Mouse (Mus musculus) midbrain, embryonic 16.5 days (tissue): ENCODE measurements around the gene Zfp189. TPM values are rescaled to one million over a fixed set of nuclear protein-coding genes. Genes with fewer than 3 reads are reported as not detected.
"Not testable (repeated sequence)": the region's sequence is repeated elsewhere in the genome, so short reads cannot be mapped to it uniquely, and the experiment has no call there.

Experiments used
- ATAC-seq: fragments of 200-750 bp; cut with Nextera tagmentation; 2 replicates; pipeline ENCODE4 v1.8.0; 2017; ENCODE audit warnings: moderate TSS enrichment
- H3K27ac ChIP-seq: fragments of 300-500 bp; sonication (generic); 2 replicates; pipeline ENCODE4 v1.5.1; 2014; ENCODE audit warnings: mild to moderate bottlenecking, low read length, mixed read lengths
- H3K27me3 ChIP-seq: fragments of 300-500 bp; sonication (generic); 2 replicates; pipeline ENCODE4 v1.6.1; 2014; ENCODE audit warnings: low read depth, low read length, mixed read lengths; ENCODE audit not compliant: control insufficient read depth, insufficient read depth
- H3K36me3 ChIP-seq: fragments of 300-500 bp; sonication (generic); 2 replicates; pipeline ENCODE4 v1.6.1; 2014; ENCODE audit warnings: mild to moderate bottlenecking, low read length, moderate library complexity, mixed read lengths; ENCODE audit not compliant: control insufficient read depth, insufficient read depth
- H3K4me1 ChIP-seq: fragments of 300-500 bp; sonication (generic); 2 replicates; pipeline ENCODE4 v1.6.1; 2014; ENCODE audit warnings: mild to moderate bottlenecking, low read length, mixed read lengths; ENCODE audit not compliant: control insufficient read depth, insufficient read depth
- H3K4me2 ChIP-seq: fragments of 300-500 bp; sonication (generic); 2 replicates; pipeline ENCODE4 v1.6.1; 2014; ENCODE audit warnings: mild to moderate bottlenecking, low read length, mixed read lengths
- H3K4me3 ChIP-seq: fragments of 300-500 bp; sonication (generic); 2 replicates; pipeline ENCODE4 v1.5.1; 2014; ENCODE audit warnings: low read depth, mild to moderate bottlenecking, low read length, moderate library complexity, mixed read lengths
- H3K9ac ChIP-seq: fragments of 300-500 bp; sonication (generic); 2 replicates; pipeline ENCODE4 v1.6.1; 2014; ENCODE audit warnings: low read depth, low read length, mixed read lengths
- H3K9me3 ChIP-seq: fragments of 300-500 bp; sonication (generic); replicated peaks from 2 replicates; pipeline ENCODE4 v1.6.1; 2014; ENCODE audit warnings: mild to moderate bottlenecking, low read length, mixed read lengths; ENCODE audit not compliant: control insufficient read depth, poor library complexity, severe bottlenecking
- WGBS: fragments of 180-500 bp; shearing (Covaris S2); extraction: QIAGEN DNeasy Blood & Tissue Kit; methylation state at CpG from one replicate; pipeline ENCODE4 v1.1.7; 2014; 5-methylcytosine and 5-hydroxymethylcytosine counted together
- polyA plus RNA-seq: library from polyadenylated mRNA; unstranded; fragments of >200 nt; fragmentation: Nextera tagmentation; extraction: Ambion mirVana; gene quantifications from 2 replicates; pipeline ENCODE4 v1.2.1, GENCODE M21; 2015

The Zfp189 gene
- polyA plus RNA-seq, 1 experiment from 2014 or later, result 13.0 TPM

DNA sequence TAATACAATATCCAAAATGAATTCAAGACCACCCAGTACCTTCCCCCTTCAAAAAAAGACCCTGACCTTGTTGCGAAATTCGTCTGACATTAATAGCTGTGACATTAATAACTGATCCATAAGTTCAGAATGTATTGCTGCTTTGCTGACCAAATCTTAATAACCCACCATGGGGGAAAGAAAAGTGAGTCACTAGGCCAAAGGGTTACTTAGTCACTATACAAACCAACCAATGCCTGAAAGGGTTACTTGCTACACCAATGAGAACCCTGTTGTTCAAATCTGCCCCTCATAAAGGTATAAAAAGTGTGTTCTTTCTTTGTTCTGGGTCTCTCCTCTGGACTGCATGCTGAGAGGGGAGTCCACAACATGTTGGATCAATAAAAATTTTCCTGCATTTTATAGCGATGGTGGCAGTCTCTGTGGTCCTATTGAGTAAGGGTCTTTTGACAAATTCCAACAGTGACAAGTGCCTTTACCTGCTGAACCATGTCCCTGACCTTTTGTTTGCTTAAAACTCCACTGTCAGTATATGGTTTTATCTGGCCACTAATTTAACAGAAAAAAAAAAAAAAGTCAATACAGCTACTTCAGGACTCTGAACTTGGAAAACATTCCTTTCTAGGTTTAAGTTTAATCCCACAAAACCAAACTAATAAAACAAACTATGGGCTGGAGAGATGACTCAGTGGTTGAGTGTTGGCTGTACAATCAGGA lies 34.9 kb upstream of the Zfp189 start:
- WGBS, result 79% methylated on average over 3 of the region's 3 CpGs
- not testable (repeated sequence) for H3K27ac ChIP-seq, H3K4me2 ChIP-seq, H3K4me3 ChIP-seq, H3K27me3 ChIP-seq, H3K9ac ChIP-seq, ATAC-seq, H3K4me1 ChIP-seq, H3K36me3 ChIP-seq, H3K9me3 ChIP-seq

- no peak overlapping the region for H3K9ac ChIP-seq
- ATAC-seq, result no peak
- no peaks in the 10 kb centered on the region for H3K36me3 ChIP-seq
- no peaks in the 10 kb centered on the region for H3K4me1 ChIP-seq
- no peak overlapping the region for H3K4me3 ChIP-seq
- 96% methylated on average over 1 of the region's 1 CpGs for WGBS
- no peaks in the 10 kb centered on the region for H3K27me3 ChIP-seq
- H3K9me3 ChIP-seq, result no peaks in the 10 kb centered on the region
- no peak overlapping the region for H3K4me2 ChIP-seq
- H3K27ac ChIP-seq, result no peak overlapping the region
These were observed 17.4 kb upstream of the Zfp189 start for GRCm38 (mm10) chr4:49503563-49503962.

DNA sequence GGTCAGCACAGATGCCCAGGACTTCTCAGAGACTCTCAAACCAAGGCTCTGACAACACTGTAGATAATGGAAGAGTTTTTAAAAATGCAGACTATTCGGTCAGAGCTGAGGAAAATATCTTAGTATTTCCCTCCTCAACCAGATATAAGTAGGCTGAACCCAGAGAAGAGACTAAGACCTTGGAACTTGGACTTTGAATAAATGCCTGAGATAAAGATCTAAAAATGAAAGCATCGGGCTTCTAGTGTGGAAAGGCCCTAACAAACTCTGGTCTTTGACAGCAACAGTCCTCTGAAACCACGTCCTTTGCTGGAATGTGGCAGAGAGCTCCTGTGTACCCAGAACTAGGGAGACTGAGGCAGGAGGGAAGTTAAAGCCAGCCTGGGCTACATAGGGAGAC lies 14.6 kb upstream of the Zfp189 start, which contains the start of gene Baat:
TSS of gene Baat (minus strand) at position 172 of the 400 bp plus-strand sequence.
- H3K4me1 ChIP-seq, result no peaks in the 10 kb centered on the region
- no peak for ATAC-seq
- no peaks in the 10 kb centered on the region for H3K9me3 ChIP-seq
- H3K27ac ChIP-seq, result no peak within 1 kb of the TSS
- no peak within 1 kb of the TSS for H3K4me3 ChIP-seq
- 88% methylated on average over 3 of the region's 3 CpGs for WGBS
- no peaks in the 10 kb centered on the region for H3K36me3 ChIP-seq
- H3K27me3 ChIP-seq, result no peaks in the 10 kb centered on the region
- no peak within 1 kb of the TSS for H3K4me2 ChIP-seq
- no peak within 1 kb of the TSS for H3K9ac ChIP-seq

- Histone ChIP-seq H3K9me3 (no peaks in the 10 kb centered on the region), H3K27ac (no peak overlapping the region), H3K4me3 (no peak overlapping the region), H3K36me3 (peaks cover 14% of the 10 kb centered on the region), H3K27me3 (no peaks in the 10 kb centered on the region), H3K4me2 (no peak overlapping the region), H3K9ac (no peak overlapping the region), H3K4me1 (no peaks in the 10 kb centered on the region)
- no peak for ATAC-seq
- 95% methylated on average over 2 of the region's 2 CpGs for WGBS
These were observed 11.8 kb upstream of the Zfp189 start for GRCm38 (mm10) chr4:49509183-49509582.

- not testable (repeated sequence) for H3K4me1 ChIP-seq, H3K4me3 ChIP-seq, ATAC-seq, H3K4me2 ChIP-seq, H3K9ac ChIP-seq, H3K27ac ChIP-seq, H3K27me3 ChIP-seq, H3K9me3 ChIP-seq
- 100% methylated on average over 1 of the region's 1 CpGs for WGBS
- H3K36me3 ChIP-seq, result peaks cover 14% of the 10 kb centered on the region
These were observed 10.6 kb upstream of the Zfp189 start for GRCm38 (mm10) chr4:49510236-49510835.

GRCm38 (mm10) chr4:49512636-49513035 lies 8.3 kb upstream of the Zfp189 start:
- H3K27ac ChIP-seq, result no peak overlapping the region
- H3K4me1 ChIP-seq, result no peaks in the 10 kb centered on the region
- no peaks in the 10 kb centered on the region for H3K9me3 ChIP-seq
- no peak overlapping the region for H3K4me3 ChIP-seq
- no peaks in the 10 kb centered on the region for H3K27me3 ChIP-seq
- no peak overlapping the region for H3K4me2 ChIP-seq
- ATAC-seq, result no peak
- 96% methylated on average over 4 of the region's 4 CpGs for WGBS
- H3K36me3 ChIP-seq, result peaks cover 14% of the 10 kb centered on the region
- no peak overlapping the region for H3K9ac ChIP-seq

- Histone ChIP-seq H3K9me3 (no peaks in the 10 kb centered on the region), H3K27ac (no peak overlapping the region), H3K27me3 (no peaks in the 10 kb centered on the region), H3K9ac (no peak overlapping the region), H3K4me2 (no peak overlapping the region), H3K4me3 (no peak overlapping the region), H3K4me1 (peaks cover 7% of the 10 kb centered on the region), H3K36me3 (peaks cover 14% of the 10 kb centered on the region)
- ATAC-seq, result no peak
- 98% methylated on average over 6 of the region's 6 CpGs for WGBS
These were observed 6.5 kb upstream of the Zfp189 start for GRCm38 (mm10) chr4:49514441-49514840.

GRCm38 (mm10) chr4:49519476-49519875 lies 1.5 kb upstream of the Zfp189 start:
- no peaks in the 10 kb centered on the region for H3K9me3 ChIP-seq
- H3K27ac ChIP-seq, result no peak overlapping the region
- H3K4me2 ChIP-seq, result peak overlapping the region; percentile 40
- no peak for ATAC-seq
- no peaks in the 10 kb centered on the region for H3K27me3 ChIP-seq
- H3K4me1 ChIP-seq, result peaks cover 22% of the 10 kb centered on the region
- no peak overlapping the region for H3K4me3 ChIP-seq
- peaks cover 8% of the 10 kb centered on the region for H3K36me3 ChIP-seq
- WGBS, result 77% methylated on average over 5 of the region's 5 CpGs
- no peak overlapping the region for H3K9ac ChIP-seq

- peak; percentile 84 for ATAC-seq
- Histone ChIP-seq H3K4me1 (peaks cover 22% of the 10 kb centered on the region), H3K27me3 (no peaks in the 10 kb centered on the region), H3K9ac (peak overlapping the region; percentile 87), H3K4me2 (peak overlapping the region; percentile 73), H3K36me3 (peaks cover 11% of the 10 kb centered on the region), H3K9me3 (no peaks in the 10 kb centered on the region), H3K4me3 (peak overlapping the region; percentile 65), H3K27ac (peak overlapping the region; percentile 19; the same call in 1 of the 2 replicates)
- WGBS, result under 1% methylated on average over 17 of the region's 17 CpGs
These were observed 370 bp downstream of the Zfp189 start for GRCm38 (mm10) chr4:49521346-49521745.
